Mouse (Mus musculus) ES-Bruce4 (cell line): ENCODE measurements at regions not wholly inside any gene's neighbourhood (a gene's known extent, or its start where the extent isn't known, plus 50 kb on each side); places are given as distances from the start of the nearest gene placed in this dataset.

Experiments
- CTCF ChIP-seq: IDR thresholded peaks from one replicate; pipeline ENCODE4 v1.8.1; 2011; ENCODE audit warnings: low read depth, low read length
- EP300 ChIP-seq: IDR thresholded peaks from 2 replicates; pipeline ENCODE4 v1.6.1; 2011; ENCODE audit warnings: low read depth, low read length; ENCODE audit not compliant: insufficient read depth
- POLR2A ChIP-seq: IDR thresholded peaks from one replicate; pipeline ENCODE4 v1.8.1; 2011; ENCODE audit warnings: low read length; ENCODE audit not compliant: insufficient read depth

- TF ChIP-seq POLR2A (no peak), CTCF (no peak), EP300 (no peak)
Observed at GRCm38 (mm10) chr4:125356441-125356840, 134.1 kb upstream of the Grik3 start.
